Comparison of ENCODE assay signal across 9 mouse cellular contexts in genomic region chr1:139438373-139438772, GRCm38 (mm10). TPM values are rescaled to one million over a fixed set of nuclear protein-coding genes. Genes with fewer than 3 reads are reported as not detected.
DNase-seq lines count a peak whose midpoint lies in the region; ATAC-seq and TF ChIP-seq lines count a peak whose summit lies in the region.
"Had no signal": no experiment of that assay in that cellular context is flagged by ENCODE, and none has a peak within 500 bp of the region (broad histone marks: within the 10 kb centered on the region; RNA-seq: fewer than 3 reads in every experiment).

No protein-coding gene starts in this region.

- DNase-seq in kidney, adult 11 months: peak; percentile 44
- DNase-seq in ES-E14 (ENCODE audit: low read depth, low spot score): peak; percentile 53
- peak; percentile 40 for DNase-seq in embryonic facial prominence, embryonic 10.5 days (ENCODE audit: low spot score)
- peak; percentile 40 for DNase-seq in limb, embryonic 14.5 days (ENCODE audit: low spot score)
- DNase-seq in retina, postnatal 1 day: peak; percentile 73
- DNase-seq in urinary bladder, postnatal 4 days (ENCODE audit: low spot score in 2 of 2): no peak
- no peak for DNase-seq in left cerebral cortex, postnatal 36 days (ENCODE audit: low spot score in 2 of 2)

- H3K4me2 ChIP-seq in kidney, embryonic 16.5 days (replicated peaks; ENCODE audit: low read depth, low read length): no peak overlapping the region
- H3K4me2 ChIP-seq in limb, embryonic 14.5 days (replicated peaks; ENCODE audit: low read depth, low read length, severe bottlenecking): no peak overlapping the region
- H3K4me2 ChIP-seq: stomach, embryonic 15.5 days had no signal

- H3K4me1 ChIP-seq in kidney, embryonic 16.5 days (ENCODE audit: insufficient read depth, low read length): no peaks in the 10 kb centered on the region
- no peaks in the 10 kb centered on the region for H3K4me1 ChIP-seq in ES-E14 (ENCODE audit: control insufficient read depth in 2 of 2, insufficient read depth in 2 of 2, low read length in 2 of 2, poor library complexity in 1 of 2)
- no peaks in the 10 kb centered on the region for H3K4me1 ChIP-seq in embryonic facial prominence, embryonic 10.5 days
- no peaks in the 10 kb centered on the region for H3K4me1 ChIP-seq in limb, embryonic 14.5 days (ENCODE audit: control insufficient read depth, insufficient read depth, low read length)
- H3K4me1 ChIP-seq: stomach, embryonic 15.5 days had no signal

- TF ChIP-seq POLR2A in limb, embryonic 14.5 days (IDR thresholded peaks at IDR 0.05; ENCODE audit: borderline replicate concordance, extremely low read depth, insufficient read depth, insufficient read length): no peak

- no peaks in the 10 kb centered on the region for H3K27me3 ChIP-seq in kidney, embryonic 16.5 days (ENCODE audit: insufficient read depth, low read length)
- H3K27me3 ChIP-seq in embryonic facial prominence, embryonic 10.5 days (replicated peaks; ENCODE audit: low read depth, poor library complexity, severe bottlenecking): no peaks in the 10 kb centered on the region
- H3K27me3 ChIP-seq in limb, embryonic 14.5 days (ENCODE audit: control insufficient read depth, insufficient read depth, low read length): no peaks in the 10 kb centered on the region
- H3K27me3 ChIP-seq: stomach, embryonic 15.5 days had no signal

- no peaks in the 10 kb centered on the region for H3K9me3 ChIP-seq in kidney, embryonic 16.5 days (ENCODE audit: low read length)
- no peaks in the 10 kb centered on the region for H3K9me3 ChIP-seq in ES-E14 (ENCODE audit: control insufficient read depth, insufficient read depth, low read depth, low read length)
- no peaks in the 10 kb centered on the region for H3K9me3 ChIP-seq in embryonic facial prominence, embryonic 10.5 days
- no peaks in the 10 kb centered on the region for H3K9me3 ChIP-seq in limb, embryonic 14.5 days (ENCODE audit: control insufficient read depth, low read length)
- H3K9me3 ChIP-seq: stomach, embryonic 15.5 days had no signal

- H3K36me3 ChIP-seq in kidney, embryonic 16.5 days (ENCODE audit: insufficient read depth, low read length): peaks cover 32% of the 10 kb centered on the region
- H3K36me3 ChIP-seq in ES-E14 (ENCODE audit: control insufficient read depth, insufficient read depth, low read length, poor library complexity, severe bottlenecking): peaks cover 7% of the 10 kb centered on the region
- H3K36me3 ChIP-seq in embryonic facial prominence, embryonic 10.5 days (replicated peaks): peaks cover 97% of the 10 kb centered on the region
- H3K36me3 ChIP-seq in limb, embryonic 14.5 days (ENCODE audit: control insufficient read depth, insufficient read depth, low read length): peaks cover 53% of the 10 kb centered on the region

- H3K27ac ChIP-seq in kidney, embryonic 16.5 days (ENCODE audit: low read length): no peak overlapping the region
- H3K27ac ChIP-seq in ES-E14 (ENCODE audit: insufficient read depth, low read depth, low read length, poor library complexity, severe bottlenecking): no peak overlapping the region
- H3K27ac ChIP-seq in embryonic facial prominence, embryonic 10.5 days (replicated peaks): no peak overlapping the region
- no peak overlapping the region for H3K27ac ChIP-seq in limb, embryonic 14.5 days (replicated peaks; ENCODE audit: low read depth, low read length)
- H3K27ac ChIP-seq: stomach, embryonic 15.5 days had no signal

- no peak overlapping the region for H3K9ac ChIP-seq in kidney, embryonic 16.5 days (replicated peaks; ENCODE audit: low read length)
- no peak overlapping the region for H3K9ac ChIP-seq in ES-E14 (ENCODE audit: insufficient read depth, low read depth, low read length, poor library complexity, severe bottlenecking)
- H3K9ac ChIP-seq in limb, embryonic 14.5 days (ENCODE audit: low read depth, low read length, severe bottlenecking): no peak overlapping the region
- H3K9ac ChIP-seq: stomach, embryonic 15.5 days had no signal

- ATAC-seq in kidney, embryonic 16.5 days (ENCODE audit: low FRiP score, low TSS enrichment): no peak; the same call in 1 of the 2 replicates
- ATAC-seq in limb, embryonic 14.5 days (ENCODE audit: low FRiP score, low read depth): no peak

- in situ Hi-C loops in ES-E14 (cut with MboI; ENCODE audit: low sequenced_read_pairs in 2 of 2, unreplicated experiment in 2 of 2): no loop called here

- H3K4me3 ChIP-seq in kidney, embryonic 16.5 days (ENCODE audit: low read length): no peak overlapping the region
- H3K4me3 ChIP-seq in ES-E14 (ENCODE audit: insufficient read depth in 1 of 2, low read depth in 1 of 2, low read length in 2 of 2, poor library complexity in 1 of 2, severe bottlenecking in 1 of 2): no peak overlapping the region
- no peak overlapping the region for H3K4me3 ChIP-seq in embryonic facial prominence, embryonic 10.5 days
- no peak overlapping the region for H3K4me3 ChIP-seq in limb, embryonic 14.5 days (replicated peaks; ENCODE audit: low read length)
- H3K4me3 ChIP-seq: stomach, embryonic 15.5 days had no signal

- intact Hi-C loops in left cerebral cortex, postnatal 36 days (cut with DNase I): no loop called here

TF ChIP-seq in ES-E14, 5 proteins besides CTCF, POLR2A, EP300 and RAD21:
- TF ChIP-seq CHD2 (IDR thresholded peaks at IDR 0.05; ENCODE audit: low read depth, low read length) (no peak), ZC3H11A (IDR thresholded peaks at IDR 0.05; ENCODE audit: borderline replicate concordance, low read depth, low read length) (no peak), MAFK (IDR thresholded peaks at IDR 0.05; ENCODE audit: insufficient read depth, low read depth, low read length) (no peak), ZNF384 (IDR thresholded peaks at IDR 0.05; ENCODE audit: low read depth, low read length) (0 out of 2 replicates have a peak, but pooled peaks have one; percentile 10)

RNA-seq across cellular contexts. Expression of gene Aspm, which starts 16.2 kb away (rescaled TPM):
- polyA plus RNA-seq in kidney, embryonic 16.5 days (2015; fragmentation: Nextera tagmentation; extraction: Ambion mirVana): 12.4 and 14.2 TPM in 2 replicates
- total RNA-seq in ES-E14 (2012; rRNA removed): 42.8 and 51.5 TPM in 2 replicates
- 20.2 and 21.8 TPM in 2 replicates for polyA plus RNA-seq in embryonic facial prominence, embryonic 10.5 days (2016; fragmentation: Nextera tagmentation; extraction: Ambion mirVana)
- polyA plus RNA-seq in limb, embryonic 14.5 days (2012; rRNA removed): 8.0 and 10.9 TPM in 2 replicates
- 16.3 and 18.2 TPM in 2 replicates for polyA plus RNA-seq in limb, embryonic 14.5 days (2014; fragmentation: Nextera tagmentation; extraction: Ambion mirVana)
- under 1 TPM; 0.39 to 0.54 TPM for total RNA-seq in left cerebral cortex, postnatal 36 days (2021)

RNA-seq across cellular contexts. Expression of gene Zbtb41, which starts 16.3 kb away (rescaled TPM):
- 9.1 and 9.9 TPM in 2 replicates for polyA plus RNA-seq in kidney, embryonic 16.5 days (2015; fragmentation: Nextera tagmentation; extraction: Ambion mirVana)
- total RNA-seq in ES-E14 (2012; rRNA removed): 11.4 and 12.3 TPM in 2 replicates
- polyA plus RNA-seq in embryonic facial prominence, embryonic 10.5 days (2016; fragmentation: Nextera tagmentation; extraction: Ambion mirVana): 10.8 and 11.1 TPM in 2 replicates
- 7.0 and 7.8 TPM in 2 replicates for polyA plus RNA-seq in limb, embryonic 14.5 days (2012; rRNA removed)
- 12.8 and 15.1 TPM in 2 replicates for polyA plus RNA-seq in limb, embryonic 14.5 days (2014; fragmentation: Nextera tagmentation; extraction: Ambion mirVana)
- 10 to 100 TPM; 25.6 to 26.0 TPM for total RNA-seq in left cerebral cortex, postnatal 36 days (2021)

Comparison
In these comparisons a context has a peak if more than half of its experiments do, and no peak if none do; other contexts are left out.
1. DNase-seq: peak in kidney, adult 11 months (single experiment), ES-E14 (single experiment), embryonic facial prominence, embryonic 10.5 days (single experiment), limb, embryonic 14.5 days (single experiment) and retina, postnatal 1 day (single experiment); none in urinary bladder, postnatal 4 days (0 of 2) and left cerebral cortex, postnatal 36 days (0 of 2).